Mouse (Mus musculus) MEL (cell line): ENCODE data around the gene Cntf. TPM values are rescaled to one million over a fixed set of nuclear protein-coding genes. Genes with fewer than 3 reads are reported as not detected.

ENCODE experiments used
- DNase-seq: peaks from one replicate; pipeline ENCODE4 v3.0.0; 2011; ENCODE audit warnings: low read depth, low spot score
- H3K27ac ChIP-seq: 2 replicates; pipeline ENCODE4 v1.5.1; 2012; ENCODE audit warnings: low read depth, mild to moderate bottlenecking, control low read depth, low read length, moderate library complexity; ENCODE audit not compliant: control insufficient read depth
- H3K27me3 ChIP-seq, 2 experiments: fragments of 150-350 bp in 1 of 2; sonication (generic) in 1 of 2; 2 replicates each; pipeline ENCODE4 v1.6.1; 2012; ENCODE audit warnings: low read length in 2 of 2, mild to moderate bottlenecking in 2 of 2, improper control_type of control experiment in 1 of 2, moderate library complexity in 1 of 2; ENCODE audit not compliant: insufficient read depth in 2 of 2, control insufficient read depth in 1 of 2
- H3K36me3 ChIP-seq, 2 experiments: 2 replicates each; pipeline ENCODE4 v1.6.1; 2012 to 2014; ENCODE audit warnings: low read length in 2 of 2, improper control_type of control experiment in 1 of 2, inconsistent platforms in 1 of 2, mild to moderate bottlenecking in 1 of 2; ENCODE audit not compliant: insufficient read depth in 2 of 2, control insufficient read depth in 1 of 2
- H3K4me1 ChIP-seq, 2 experiments: fragments of 150-350 bp in 1 of 2; sonication (generic) in 1 of 2; 2 replicates each; pipeline ENCODE4 v1.6.1; 2012; ENCODE audit warnings: low read length in 2 of 2, improper control_type of control experiment in 1 of 2, mild to moderate bottlenecking in 1 of 2; ENCODE audit not compliant: insufficient read depth in 2 of 2, control insufficient read depth in 1 of 2
- H3K4me3 ChIP-seq, 2 experiments: fragments of 150-350 bp in 1 of 2; sonication (generic) in 1 of 2; 2 replicates each; pipeline ENCODE4 v1.5.1; 2012; ENCODE audit warnings: low read depth in 2 of 2, low read length in 2 of 2, mild to moderate bottlenecking in 2 of 2, moderate library complexity in 2 of 2, control low read depth in 1 of 2, improper control_type of control experiment in 1 of 2; ENCODE audit not compliant: control insufficient read depth in 1 of 2, insufficient read depth in 1 of 2
- H3K79me2 ChIP-seq: 2 replicates; pipeline ENCODE4 v1.6.1; 2012; ENCODE audit warnings: mild to moderate bottlenecking, low read length, moderate library complexity; ENCODE audit not compliant: control insufficient read depth, poor library complexity, insufficient read depth
- H3K9ac ChIP-seq: 2 replicates; pipeline ENCODE4 v1.6.1; 2012; ENCODE audit warnings: low read depth, mild to moderate bottlenecking, control low read depth, low read length, moderate library complexity; ENCODE audit not compliant: control insufficient read depth, poor library complexity, severe bottlenecking
- H3K9me3 ChIP-seq: fragments of 150-350 bp; sonication (generic); replicated peaks from 2 replicates; pipeline ENCODE4 v1.6.1; 2012; ENCODE audit warnings: mild to moderate bottlenecking, low read length, improper control_type of control experiment, moderate library complexity; ENCODE audit not compliant: insufficient read depth
- BHLHE40 ChIP-seq: IDR thresholded peaks from 2 replicates; pipeline ENCODE4 v1.6.1; 2012; ENCODE audit warnings: low read depth, mild to moderate bottlenecking, inconsistent platforms, low read length, improper control_type of control experiment, borderline replicate concordance
- CTCF ChIP-seq, 3 experiments: IDR thresholded peaks in 2 of 3; conservative IDR thresholded peaks in 1 of 3; 2 replicates each; pipeline ENCODE4 v1.5.1; 2011 to 2012; ENCODE audit warnings: low read length in 3 of 3, low read depth in 2 of 3, mild to moderate bottlenecking in 2 of 3, improper control_type of control experiment in 1 of 3, inconsistent platforms in 1 of 3, mixed read lengths in 1 of 3, moderate library complexity in 1 of 3; ENCODE audit not compliant: control insufficient read depth in 1 of 3, insufficient read depth in 1 of 3, poor library complexity in 1 of 3, severe bottlenecking in 1 of 3
- E2F4 ChIP-seq: IDR thresholded peaks from 2 replicates; pipeline ENCODE4 v1.6.1; 2011; ENCODE audit warnings: low read depth, low read length, improper control_type of control experiment, borderline replicate concordance
- ELF1 ChIP-seq: IDR thresholded peaks from 2 replicates; pipeline ENCODE4 v1.6.1; 2014; ENCODE audit warnings: low read depth, mild to moderate bottlenecking, inconsistent platforms, low read length, improper control_type of control experiment, moderate library complexity
- EP300 ChIP-seq, 2 experiments: IDR thresholded peaks; 2 replicates each; pipeline ENCODE4 v1.6.1; 2011; ENCODE audit warnings: improper control_type of control experiment in 2 of 2, low read length in 2 of 2, low read depth in 1 of 2, mild to moderate bottlenecking in 1 of 2
- GABPA ChIP-seq: IDR thresholded peaks from 2 replicates; pipeline ENCODE4 v1.6.1; 2012; ENCODE audit warnings: low read depth, mild to moderate bottlenecking, inconsistent platforms, low read length, improper control_type of control experiment, moderate library complexity
- HCFC1 ChIP-seq: IDR thresholded peaks from 2 replicates; pipeline ENCODE4 v1.6.1; 2012; ENCODE audit warnings: low read depth, mild to moderate bottlenecking, inconsistent platforms, low read length, improper control_type of control experiment, moderate library complexity
- MAFK ChIP-seq: IDR thresholded peaks from 2 replicates; pipeline ENCODE4 v1.6.1; 2011; ENCODE audit warnings: low read depth, mild to moderate bottlenecking, low read length, improper control_type of control experiment, borderline replicate concordance
- MAZ ChIP-seq: IDR thresholded peaks from 2 replicates; pipeline ENCODE4 v1.6.1; 2012; ENCODE audit warnings: low read depth, mild to moderate bottlenecking, inconsistent platforms, low read length, improper control_type of control experiment
- MEF2A ChIP-seq: IDR thresholded peaks from 2 replicates; pipeline ENCODE4 v1.6.1; 2014; ENCODE audit warnings: low read depth, mild to moderate bottlenecking, inconsistent platforms, low read length, improper control_type of control experiment; ENCODE audit not compliant: poor library complexity, insufficient replicate concordance, severe bottlenecking; ENCODE audit errors: extremely low read depth
- MYC ChIP-seq: IDR thresholded peaks from 2 replicates; pipeline ENCODE4 v1.6.1; 2011; ENCODE audit warnings: low read depth, mild to moderate bottlenecking, low read length, improper control_type of control experiment, moderate library complexity
- NELFE ChIP-seq: IDR thresholded peaks from 2 replicates; pipeline ENCODE4 v1.6.1; 2011; ENCODE audit warnings: low read depth, low read length, improper control_type of control experiment
- NRF1 ChIP-seq: IDR thresholded peaks from 2 replicates; pipeline ENCODE4 v1.6.1; 2014; ENCODE audit warnings: low read depth, mild to moderate bottlenecking, inconsistent platforms, low read length, improper control_type of control experiment, moderate library complexity; ENCODE audit not compliant: poor library complexity, insufficient read depth, severe bottlenecking
- POLR2A ChIP-seq, 2 experiments: IDR thresholded peaks; 2 replicates each; pipeline ENCODE4 v1.6.1; 2011 to 2012; ENCODE audit warnings: low read length in 2 of 2, mild to moderate bottlenecking in 2 of 2, control low read depth in 1 of 2, improper control_type of control experiment in 1 of 2, low read depth in 1 of 2, moderate library complexity in 1 of 2; ENCODE audit not compliant: control insufficient read depth in 1 of 2, insufficient read depth in 1 of 2, poor library complexity in 1 of 2
- POLR2AphosphoS2 ChIP-seq: IDR thresholded peaks from 2 replicates; pipeline ENCODE4 v1.6.1; 2011; ENCODE audit warnings: low read length, improper control_type of control experiment
- POLR2AphosphoS5 ChIP-seq: IDR thresholded peaks from 2 replicates; pipeline ENCODE4 v1.6.1; 2012; ENCODE audit warnings: low read depth, borderline replicate concordance, mild to moderate bottlenecking, inconsistent platforms, low read length, moderate library complexity, mixed read lengths
- RAD21 ChIP-seq: IDR thresholded peaks from 2 replicates; pipeline ENCODE4 v1.6.1; 2011; ENCODE audit warnings: mild to moderate bottlenecking, low read depth, low read length, improper control_type of control experiment
- SIN3A ChIP-seq: IDR thresholded peaks from 2 replicates; pipeline ENCODE4 v1.6.1; 2012; ENCODE audit warnings: low read length, improper control_type of control experiment, inconsistent platforms
- SMC3 ChIP-seq: IDR thresholded peaks from 2 replicates; pipeline ENCODE4 v1.6.1; 2011; ENCODE audit warnings: low read depth, low read length, improper control_type of control experiment
- TBP ChIP-seq: IDR thresholded peaks from 2 replicates; pipeline ENCODE4 v1.8.0; 2011; ENCODE audit warnings: low read depth, low read length, improper control_type of control experiment
- UBTF ChIP-seq: IDR thresholded peaks from 2 replicates; pipeline ENCODE4 v1.6.1; 2012; ENCODE audit warnings: low read depth, mild to moderate bottlenecking, inconsistent platforms, low read length, improper control_type of control experiment, moderate library complexity, borderline replicate concordance; ENCODE audit not compliant: insufficient read depth
- USF1 ChIP-seq: IDR thresholded peaks from 2 replicates; pipeline ENCODE4 v1.6.1; 2014; ENCODE audit warnings: low read depth, mild to moderate bottlenecking, inconsistent platforms, low read length, improper control_type of control experiment, moderate library complexity
- ZC3H11A ChIP-seq: IDR thresholded peaks from 2 replicates; pipeline ENCODE4 v1.6.1; 2012; ENCODE audit warnings: low read depth, mild to moderate bottlenecking, inconsistent platforms, low read length, improper control_type of control experiment
- polyA plus RNA-seq, 2 experiments: library from polyadenylated mRNA; stranded (reverse) in 1 of 2; unstranded in 1 of 2; fragments of >175 nt in 1 of 2; fragments of >200 nt in 1 of 2; gene quantifications; 2 replicates each; pipeline versions ENCODE4 v1.2.1 to v1.2.4; 2012; ENCODE audit warnings: low replicate concordance in 2 of 2, low read depth in 1 of 2; ENCODE audit not compliant: insufficient read length in 2 of 2, insufficient read depth in 1 of 2, missing spikeins in 1 of 2
- total RNA-seq: library from RNA; depleted of rRNA; stranded (reverse); fragments of 300-350 nt; gene quantifications from 2 replicates; pipeline ENCODE4 v1.2.3, GENCODE M21; 2012

Gene Cntf
- total and polyA plus RNA-seq, 3 experiments, result 3.2 to 8.2 TPM; not detected in 1

- TF ChIP-seq NELFE (no peak), POLR2A (IDR thresholded peaks at IDR 0.05; ENCODE audit: control insufficient read depth in 1 of 2, insufficient read depth in 1 of 2, low read depth in 1 of 2, low read length in 2 of 2, poor library complexity in 1 of 2) (no peak), USF1 (no peak), BHLHE40 (no peak), CTCF (IDR thresholded peaks at IDR 0.05 in 2 of 3, conservative IDR thresholded peaks at IDR 0.05 in 1 of 3; ENCODE audit: control insufficient read depth in 1 of 3, insufficient read depth in 1 of 3, low read depth in 2 of 3, low read length in 3 of 3, poor library complexity in 1 of 3, severe bottlenecking in 1 of 3) (peak; percentile 20 to 45 (median 28); a peak in 5 of 6 replicates), UBTF (no peak), GABPA (no peak), POLR2AphosphoS5 (no peak), HCFC1 (no peak), EP300 (IDR thresholded peaks at IDR 0.05; ENCODE audit: low read depth in 1 of 2, low read length in 2 of 2) (no peak), SIN3A (no peak)
Measured at GRCm38 (mm10) chr19:12762212-12763130, 3.0 kb downstream of the Cntf start (continued).

- DNase-seq, result no peak
- no peak overlapping the region for H3K9ac ChIP-seq
- TF ChIP-seq CTCF (IDR thresholded peaks at IDR 0.05 in 2 of 3, conservative IDR thresholded peaks at IDR 0.05 in 1 of 3; ENCODE audit: control insufficient read depth in 1 of 3, insufficient read depth in 1 of 3, low read depth in 2 of 3, low read length in 3 of 3, poor library complexity in 1 of 3, severe bottlenecking in 1 of 3) (no peak), POLR2A (IDR thresholded peaks at IDR 0.05; ENCODE audit: control insufficient read depth in 1 of 2, insufficient read depth in 1 of 2, low read depth in 1 of 2, low read length in 2 of 2, poor library complexity in 1 of 2) (no peak), E2F4 (no peak), MYC (no peak), BHLHE40 (no peak), NELFE (no peak), NRF1 (no peak), ELF1 (no peak), MAZ (no peak), RAD21 (no peak), TBP (no peak), ZC3H11A (no peak), MAFK (no peak), UBTF (no peak), SMC3 (no peak), POLR2AphosphoS5 (no peak), POLR2AphosphoS2 (no peak), MEF2A (no peak), HCFC1 (no peak)
- H3K27me3 ChIP-seq, result no peaks in the 10 kb centered on the region; a peak in 1 of 4 replicates
- no peak overlapping the region for H3K27ac ChIP-seq
- H3K4me3 ChIP-seq, result no peak overlapping the region
- no peaks in the 10 kb centered on the region for H3K79me2 ChIP-seq
- no peaks in the 10 kb centered on the region for H3K9me3 ChIP-seq
- peaks cover 0 to 5% of the 10 kb centered on the region in 2 experiments; a peak in 1 of 4 replicates for H3K36me3 ChIP-seq
- H3K4me1 ChIP-seq, result no peaks in the 10 kb centered on the region
Measured at GRCm38 (mm10) chr19:12759656-12760055, 5.8 kb downstream of the Cntf start.
